Mouse (Mus musculus): ENCODE results near the gene Zdhhc4. TPM values are rescaled to one million over a fixed set of nuclear protein-coding genes. Genes with fewer than 3 reads are reported as not detected.
A peak's percentile ranks its signal among the peaks of the same experiment; 100 is the strongest.

Zdhhc4 gene
- total RNA-seq, 2 experiments from 2014 or later: 34.6 to 39.7 TPM

- intact Hi-C loops (cut with DNase I): no loop called here
- DNase-seq: no peak
Observed at GRCm38 (mm10) chr5:143288378-143288911, 40.6 kb downstream of the Zdhhc4 start.

- DNase-seq: no peak
- intact Hi-C loops (cut with DNase I): no loop called here
Observed at GRCm38 (mm10) chr5:143287774-143288328, 41.2 kb downstream of the Zdhhc4 start.

- DNase-seq: no peak
- intact Hi-C loops (cut with DNase I): no loop called here
Observed at GRCm38 (mm10) chr5:143284762-143285161, 44.3 kb downstream of the Zdhhc4 start.

GRCm38 (mm10) chr5:143279247-143279646, 49.8 kb downstream of the Zdhhc4 start:
- intact Hi-C loops (cut with DNase I): no loop called here
- DNase-seq: no peak

- intact Hi-C loops (cut with DNase I): no loop called here
- no peak for DNase-seq
Observed at GRCm38 (mm10) chr5:143275761-143276160, 53.3 kb downstream of the Zdhhc4 start.

- no peak for DNase-seq
- intact Hi-C loops (cut with DNase I): no loop called here
Observed at GRCm38 (mm10) chr5:143272540-143273330, 56.3 kb downstream of the Zdhhc4 start.

- intact Hi-C loops (cut with DNase I): no loop called here
- no peak for DNase-seq
Observed at GRCm38 (mm10) chr5:143272108-143272507, 56.9 kb downstream of the Zdhhc4 start.

- DNase-seq: no peak
- intact Hi-C loops (cut with DNase I): no loop called here
Observed at GRCm38 (mm10) chr5:143271642-143272041, 57.4 kb downstream of the Zdhhc4 start.

GRCm38 (mm10) chr5:143270151-143270519, 58.9 kb downstream of the Zdhhc4 start:
- intact Hi-C loops (cut with DNase I): no loop called here
- DNase-seq: no peak

GRCm38 (mm10) chr5:143269363-143270150, 59.5 kb downstream of the Zdhhc4 start, which contains the start of gene Zfp316:
TSS of gene Zfp316 (minus strand) at chr5:143270022.
- DNase-seq: peak; percentile 74 to 76
- intact Hi-C loops (cut with DNase I): no loop called here

GRCm38 (mm10) chr5:143268985-143269362, 60.1 kb downstream of the Zdhhc4 start:
- no peak for DNase-seq
- intact Hi-C loops (cut with DNase I): no loop called here

GRCm38 (mm10) chr5:143266794-143267193, 62.3 kb downstream of the Zdhhc4 start:
- intact Hi-C loops (cut with DNase I): no loop called here
- no peak for DNase-seq

Other genes with a start within 250 kb of the Zdhhc4 start
- gene Rnf216, start 216.3 kb downstream of the Zdhhc4 start, total RNA-seq (2021): 10 to 100 TPM; 33.4 to 33.5 TPM
- gene Olfr718-ps1, start 181.7 kb downstream of the Zdhhc4 start, total RNA-seq (2021): under 1 TPM in 1 of 2 experiments, not detected in 1; 0.05 TPM
- gene Rbak, start 148.5 kb downstream of the Zdhhc4 start, total RNA-seq (2021): 1 to 10 TPM; 8.4 to 9.4 TPM
- gene Spdye4b, start 148.2 kb downstream of the Zdhhc4 start, total RNA-seq (2021): not detected
- gene Spdye4a, start 102.4 kb downstream of the Zdhhc4 start, total RNA-seq (2021): not detected
- gene Zfp12, start 94.1 kb downstream of the Zdhhc4 start, total RNA-seq (2021): 10 to 100 TPM in 1 of 2 experiments, 1 to 10 TPM in 1; 9.6 to 12.4 TPM
- 1 to 10 TPM; 5.0 to 6.3 TPM for gene Zfp316, start 59.2 kb downstream of the Zdhhc4 start, total RNA-seq (2021)
- under 1 TPM; 0.50 to 0.86 TPM for gene Zfp853, start 35.6 kb downstream of the Zdhhc4 start, total RNA-seq (2021)
- gene E130309D02Rik, start 13.9 kb downstream of the Zdhhc4 start, total RNA-seq (2021): 10 to 100 TPM; 19.2 to 20.0 TPM
- gene Grid2ip, start 28.1 kb upstream of the Zdhhc4 start, total RNA-seq (2021): not detected
- gene Kdelr2, start 74.6 kb upstream of the Zdhhc4 start, total RNA-seq (2021): 10 to 100 TPM; 84.3 to 93.6 TPM
- gene Daglb, start 135.3 kb upstream of the Zdhhc4 start, total RNA-seq (2021): 1 to 10 TPM; 7.9 to 8.8 TPM
- gene Rac1, start 198.8 kb upstream of the Zdhhc4 start, total RNA-seq (2021): 100 to 1,000 TPM; 314 to 339 TPM

Measured in heart, postnatal 10 days (tissue).